Mouse (Mus musculus) ES-E14 (cell line): ENCODE measurements around the gene Xkr8. TPM values are rescaled to one million over a fixed set of nuclear protein-coding genes. Genes with fewer than 3 reads are reported as not detected.
"Not testable (repeated sequence)": the region's sequence is repeated elsewhere in the genome, so short reads cannot be mapped to it uniquely, and the experiment has no call there.

Source experiments
- DNase-seq: peaks from one replicate; pipeline ENCODE4 v3.0.0-alpha.2; 2013; ENCODE audit warnings: low read depth, low spot score
- H3K27ac ChIP-seq: 2 replicates; pipeline ENCODE4 v1.5.1; 2012; ENCODE audit warnings: low read depth, mild to moderate bottlenecking, low read length, moderate library complexity, mixed read lengths; ENCODE audit not compliant: poor library complexity, insufficient read depth, severe bottlenecking
- H3K36me3 ChIP-seq: 2 replicates; pipeline ENCODE4 v1.6.1; 2012; ENCODE audit warnings: mild to moderate bottlenecking, low read length, moderate library complexity, mixed read lengths; ENCODE audit not compliant: control insufficient read depth, poor library complexity, insufficient read depth, severe bottlenecking
- H3K4me1 ChIP-seq, 2 experiments: fragments of 150-350 bp in 1 of 2; sonication (generic) in 1 of 2; 2 replicates each; pipeline ENCODE4 v1.6.1; 2012; ENCODE audit warnings: low read length in 2 of 2, mild to moderate bottlenecking in 1 of 2, mixed read lengths in 1 of 2; ENCODE audit not compliant: control insufficient read depth in 2 of 2, insufficient read depth in 2 of 2, poor library complexity in 1 of 2
- H3K4me3 ChIP-seq, 2 experiments: fragments of 150-350 bp in 1 of 2; sonication (generic) in 1 of 2; 2 replicates each; pipeline ENCODE4 v1.5.1; 2012; ENCODE audit warnings: low read length in 2 of 2, low read depth in 1 of 2, mild to moderate bottlenecking in 1 of 2, mixed read lengths in 1 of 2; ENCODE audit not compliant: insufficient read depth in 1 of 2, poor library complexity in 1 of 2, severe bottlenecking in 1 of 2
- H3K9ac ChIP-seq: 2 replicates; pipeline ENCODE4 v1.6.1; 2012; ENCODE audit warnings: low read depth, mild to moderate bottlenecking, low read length, mixed read lengths; ENCODE audit not compliant: poor library complexity, insufficient read depth, severe bottlenecking
- H3K9me3 ChIP-seq: fragments of 150-350 bp; sonication (generic); 2 replicates; pipeline ENCODE4 v1.6.1; 2012; ENCODE audit warnings: low read depth, mild to moderate bottlenecking, low read length; ENCODE audit not compliant: control insufficient read depth, insufficient read depth
- CHD2 ChIP-seq: IDR thresholded peaks from 2 replicates; pipeline ENCODE4 v1.6.1; 2014; ENCODE audit warnings: mild to moderate bottlenecking, low read depth, low read length, inconsistent platforms
- HCFC1 ChIP-seq: IDR thresholded peaks from 2 replicates; pipeline ENCODE4 v1.6.1; 2012; ENCODE audit warnings: low read length, inconsistent platforms, borderline replicate concordance; ENCODE audit not compliant: insufficient read depth
- MAFK ChIP-seq: IDR thresholded peaks from 2 replicates; pipeline ENCODE4 v1.6.1; 2014; ENCODE audit warnings: mild to moderate bottlenecking, low read depth, low read length, inconsistent platforms; ENCODE audit not compliant: insufficient read depth
- ZC3H11A ChIP-seq: IDR thresholded peaks from 2 replicates; pipeline ENCODE4 v1.6.1; 2012; ENCODE audit warnings: low read depth, mild to moderate bottlenecking, inconsistent platforms, low read length, borderline replicate concordance
- ZNF384 ChIP-seq: IDR thresholded peaks from 2 replicates; pipeline ENCODE4 v1.6.1; 2012; ENCODE audit warnings: low read depth, low read length, inconsistent platforms
- in situ Hi-C, 2 experiments: fragments of 600-800 bp; cut with MboI; formaldehyde crosslinking; loops; one replicate each; pipeline ENCODE4 v1.15.1; 2025; ENCODE audit warnings: low sequenced_read_pairs in 2 of 2, inconsistent platforms in 1 of 2; ENCODE audit not compliant: unreplicated experiment in 2 of 2
- total RNA-seq: library from RNA; depleted of rRNA; stranded (reverse); fragments of 300-350 nt; gene quantifications from 2 replicates; pipeline ENCODE4 v1.2.3, GENCODE M21; 2012

The Xkr8 gene
- total RNA-seq, 1 experiment, result 9.6 TPM

DNA sequence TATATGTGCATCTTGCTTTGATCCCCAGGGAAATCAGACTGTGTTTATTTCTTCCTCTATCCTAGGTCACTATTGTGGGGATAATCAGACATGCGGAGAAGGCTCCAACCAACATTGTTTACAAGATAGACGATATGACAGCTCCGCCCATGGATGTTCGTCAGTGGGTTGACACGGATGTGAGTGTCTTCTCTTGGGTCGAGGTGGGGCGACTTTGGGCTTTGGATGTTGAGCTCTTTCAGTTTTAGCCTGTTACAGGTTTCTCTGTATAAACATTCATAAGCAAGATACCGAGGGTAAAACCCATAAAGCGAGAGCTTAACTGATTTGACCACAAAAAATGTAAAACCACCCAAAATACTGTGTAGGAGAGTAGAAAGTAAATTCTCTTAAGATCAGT lies 39.4 kb upstream of the Xkr8 start:
- Histone ChIP-seq H3K9ac (no peak overlapping the region), H3K4me3 (no peak overlapping the region), H3K36me3 (peaks cover 54% of the 10 kb centered on the region), H3K4me1 (peaks cover 1 to 2% of the 10 kb centered on the region in 2 experiments; a peak in 2 of 4 replicates), H3K9me3 (no peaks in the 10 kb centered on the region), H3K27ac (no peak overlapping the region)
- TF ChIP-seq ZC3H11A (no peak), MAFK (no peak), HCFC1 (no peak), CHD2 (no peak), ZNF384 (no peak)
- no peak for DNase-seq
- in situ Hi-C loops, result no loop called here

DNA sequence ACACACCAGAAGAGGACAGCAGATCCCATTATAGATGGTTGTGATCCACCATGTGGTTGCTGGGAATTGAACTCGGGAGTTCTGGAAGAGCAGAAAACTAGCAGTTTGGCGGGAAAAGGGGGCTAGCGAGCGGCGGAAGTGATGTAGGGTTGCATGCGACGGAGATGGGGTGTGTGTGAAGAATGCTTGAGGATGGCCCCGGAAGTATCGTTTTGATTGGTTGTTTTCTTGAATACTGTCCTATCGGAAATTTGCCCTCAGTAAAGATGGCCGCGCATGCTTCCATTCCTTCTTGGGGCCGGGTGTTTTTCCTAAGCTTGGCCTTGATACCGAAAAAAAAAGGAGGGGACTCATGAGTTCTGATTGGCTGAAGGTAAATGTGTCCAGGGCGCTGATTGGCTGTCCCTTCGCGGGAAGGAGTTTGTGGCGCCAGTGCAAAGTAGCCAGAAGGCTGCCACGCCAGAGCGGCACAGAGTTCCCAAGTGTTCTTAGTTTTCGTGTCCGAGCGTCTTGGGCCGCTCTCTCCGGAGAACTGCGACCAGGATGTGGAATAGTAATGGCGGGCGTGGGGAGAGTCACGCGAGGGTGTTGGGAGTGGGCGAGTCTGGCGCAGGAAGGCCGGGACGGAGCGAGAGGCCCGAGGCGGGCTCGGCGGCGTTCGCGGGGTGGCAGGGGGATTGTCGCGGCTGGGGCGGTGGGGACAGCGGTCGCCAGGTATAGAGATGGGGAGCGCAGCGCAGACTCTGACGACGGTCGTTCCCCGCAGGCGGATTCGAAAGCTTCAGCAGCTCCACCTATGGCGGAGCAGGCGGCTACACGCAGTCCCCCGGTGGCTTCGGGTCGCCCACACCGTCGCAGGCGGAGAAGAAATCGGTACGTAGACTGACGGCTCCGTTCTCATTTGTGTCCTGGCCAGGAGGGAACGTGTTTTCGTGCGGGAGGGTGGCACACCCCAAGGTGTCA lies 35.8 kb upstream of the Xkr8 start, which contains the start of gene Rpa2:
Gene Rpa2, plus strand, starts transcription at position 419 of the 963 bp plus-strand sequence.
- Histone ChIP-seq H3K9ac (peak within 1 kb of the TSS; percentile 100), H3K36me3 (peaks cover 26% of the 10 kb centered on the region), H3K9me3 (no peaks in the 10 kb centered on the region), H3K4me1 (peaks cover 1 to 2% of the 10 kb centered on the region in 2 experiments; a peak in 2 of 4 replicates), H3K4me3 (peak within 1 kb of the TSS; percentile 99 to 100), H3K27ac (peak within 1 kb of the TSS; percentile 96)
- peak; percentile 80 for TF ChIP-seq CHD2
- no peak for TF ChIP-seq MAFK
- TF ChIP-seq ZNF384, result peak; percentile 96
- peak; percentile 89 for TF ChIP-seq HCFC1
- no peak for TF ChIP-seq ZC3H11A
- in situ Hi-C loops, result no loop called here
- DNase-seq, result peak; percentile 100

DNA sequence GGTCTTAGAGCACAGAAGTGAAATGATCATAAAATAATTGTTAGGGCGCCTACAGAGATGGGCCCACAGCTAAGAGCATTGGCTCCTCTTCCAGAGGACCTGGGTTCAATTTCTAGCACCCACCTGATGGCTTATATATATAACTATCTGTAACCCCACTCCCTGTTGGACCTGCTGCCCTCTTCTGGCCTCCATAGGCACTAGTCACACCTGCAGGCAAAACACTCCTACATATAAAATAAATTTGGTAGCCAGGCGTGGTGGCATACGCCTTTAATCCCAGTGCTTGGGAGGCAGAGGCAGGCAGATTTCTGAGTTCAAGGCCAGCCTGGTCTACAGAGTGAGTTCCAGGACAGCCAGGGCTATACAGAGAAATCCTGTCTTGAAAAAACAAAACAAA lies 30.8 kb upstream of the Xkr8 start:
- H3K9ac ChIP-seq, H3K9me3 ChIP-seq, in situ Hi-C loops, H3K27ac ChIP-seq, H3K4me3 ChIP-seq, H3K36me3 ChIP-seq, H3K4me1 ChIP-seq, DNase-seq: not testable (repeated sequence)

DNA sequence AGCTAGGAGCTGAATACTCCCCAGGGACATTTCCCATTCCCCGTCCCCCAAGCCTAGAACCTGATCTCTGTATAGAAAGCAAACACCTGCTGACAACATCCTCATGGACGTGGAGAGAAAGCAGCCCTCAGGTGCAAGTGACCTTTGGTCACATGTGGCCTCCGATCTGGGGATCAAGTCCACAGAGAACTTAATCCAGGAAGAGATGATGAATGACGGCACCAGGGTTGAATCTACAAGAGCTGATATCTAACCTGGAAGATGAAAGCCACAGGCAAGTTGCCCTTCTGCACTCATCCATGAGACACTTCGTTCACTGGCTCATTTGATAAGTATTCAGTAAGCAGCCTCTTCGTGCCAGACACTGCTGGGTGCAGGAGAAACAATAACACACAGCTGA lies 30.3 kb upstream of the Xkr8 start:
- Histone ChIP-seq H3K9me3 (no peaks in the 10 kb centered on the region), H3K36me3 (no peaks in the 10 kb centered on the region), H3K4me1 (peaks cover 1 to 4% of the 10 kb centered on the region in 2 experiments; a peak in 2 of 4 replicates), H3K27ac (no peak overlapping the region), H3K9ac (no peak overlapping the region), H3K4me3 (no peak overlapping the region)
- in situ Hi-C loops, result no loop called here
- no peak for DNase-seq
- no peak for TF ChIP-seq ZNF384
- no peak for TF ChIP-seq CHD2
- no peak for TF ChIP-seq ZC3H11A
- no peak for TF ChIP-seq HCFC1
- no peak for TF ChIP-seq MAFK
